Mouse (Mus musculus) ES-Bruce4 (cell line): ENCODE data around the gene Cytip.

Source experiments
- CTCF ChIP-seq: IDR thresholded peaks from one replicate; pipeline ENCODE4 v1.8.1; 2011; ENCODE audit warnings: low read depth, low read length
- EP300 ChIP-seq: IDR thresholded peaks from 2 replicates; pipeline ENCODE4 v1.6.1; 2011; ENCODE audit warnings: low read depth, low read length; ENCODE audit not compliant: insufficient read depth
- POLR2A ChIP-seq: IDR thresholded peaks from one replicate; pipeline ENCODE4 v1.8.1; 2011; ENCODE audit warnings: low read length; ENCODE audit not compliant: insufficient read depth

DNA sequence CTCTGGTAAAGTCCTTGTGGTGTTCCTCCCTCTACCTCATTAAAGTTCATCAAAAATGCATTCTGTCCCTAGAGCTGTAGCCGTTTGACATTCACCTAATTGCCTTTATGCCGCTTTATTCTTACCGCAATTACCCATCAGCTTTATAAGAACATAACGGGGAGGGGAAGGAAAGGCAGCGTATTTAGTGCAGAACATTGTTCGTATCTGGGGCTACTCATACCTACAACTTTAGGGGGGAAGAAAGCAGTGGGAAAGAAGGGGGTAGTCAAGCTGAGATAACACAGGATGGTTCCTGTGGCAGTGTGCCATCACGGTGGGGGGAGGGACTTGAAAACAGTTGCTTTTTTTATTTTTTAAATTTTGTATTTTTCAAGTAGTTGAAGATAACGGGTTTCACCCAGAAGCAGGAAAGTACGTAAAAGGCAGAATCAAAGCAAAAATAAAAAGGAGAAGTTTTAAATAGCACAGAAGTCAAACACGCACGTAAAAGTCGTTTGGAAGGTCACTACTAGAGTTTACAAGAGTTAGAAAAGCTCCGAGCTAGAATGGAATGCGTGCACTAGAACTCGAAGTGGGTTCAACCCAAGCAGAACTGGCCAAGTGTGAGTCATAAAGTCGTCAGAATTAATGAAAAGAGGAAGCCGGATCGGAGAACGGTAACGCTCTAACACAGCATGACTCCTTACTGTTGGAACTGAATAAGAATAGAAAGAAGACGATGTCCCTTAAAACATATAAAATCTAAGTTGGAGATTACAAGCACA lies 34.6 kb downstream of the Cytip start:
- TF ChIP-seq POLR2A (no peak), CTCF (no peak), EP300 (no peak)
